Mouse (Mus musculus) ovary, postnatal 14 days (tissue): Measurements from ENCODE around the gene Gm21310.
"Not testable (repeated sequence)": the region's sequence is repeated elsewhere in the genome, so short reads cannot be mapped to it uniquely, and the experiment has no call there.

ENCODE experiments used
- DNase-seq: peaks from one replicate; pipeline ENCODE4 v3.0.0; 2022; ENCODE audit warnings: low spot score

Gm21310 gene

GRCm38 (mm10) chrY:10147083-10147482 lies at the start of gene Gm21310:
TSS of gene Gm21310 (minus strand) at chrY:10147183.
- DNase-seq = not testable (repeated sequence)
